ENCODE assay signal across 8 mouse cellular contexts in the genomic region with DNA sequence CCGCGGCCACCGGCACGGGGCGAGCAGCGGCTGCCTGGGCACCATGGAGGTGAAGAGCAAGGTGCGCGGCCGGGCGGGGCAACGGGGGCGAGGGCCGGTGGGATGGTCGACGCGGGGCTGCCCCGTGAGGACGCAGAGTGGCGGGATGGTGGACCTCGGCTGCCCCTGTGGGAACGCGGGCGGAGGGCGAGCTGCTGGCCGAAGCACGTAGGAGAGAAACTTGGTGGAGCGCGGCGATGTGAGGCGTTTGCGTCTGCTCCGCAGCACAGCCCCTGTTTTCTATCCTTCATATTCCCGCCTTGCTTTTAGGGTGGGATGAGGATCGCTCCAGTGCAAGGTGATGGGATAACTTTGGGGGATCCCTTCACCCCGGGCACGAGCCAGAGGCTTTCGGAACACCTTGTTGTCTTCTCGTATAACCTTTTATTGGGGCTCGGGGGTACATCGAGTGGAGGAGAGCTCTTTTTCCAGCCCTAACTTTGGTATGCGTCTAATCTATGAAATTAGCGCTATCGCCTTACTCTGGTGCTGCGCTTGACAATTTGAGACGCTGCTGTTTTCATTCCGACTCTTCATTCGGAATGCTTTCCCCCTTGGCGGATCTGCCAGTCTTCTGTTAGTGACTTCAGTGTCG. TPM values are rescaled to one million over a fixed set of nuclear protein-coding genes. Genes with fewer than 3 reads are reported as not detected.
A peak's percentile ranks its signal among the peaks of the same experiment; 100 is the strongest.
DNase-seq lines count a peak whose midpoint lies in the region; ATAC-seq and TF ChIP-seq lines count a peak whose summit lies in the region.

No protein-coding gene starts in this region.

- no peaks in the 10 kb centered on the region for H3K9me3 ChIP-seq in kidney, postnatal 0 days (replicated peaks; ENCODE audit: low read length)
- H3K9me3 ChIP-seq in hindbrain, embryonic 14.5 days (ENCODE audit: control insufficient read depth, low read length) = no peaks in the 10 kb centered on the region
- H3K9me3 ChIP-seq in midbrain, embryonic 16.5 days (replicated peaks; ENCODE audit: control insufficient read depth, low read length, poor library complexity, severe bottlenecking) = no peaks in the 10 kb centered on the region

- no peak for DNase-seq in kidney, postnatal 0 days (ENCODE audit: low spot score)
- no peak for DNase-seq in kidney, postnatal 36 days
- DNase-seq in CD8-positive naive resting alpha-beta T cell, adult 2 months (ENCODE audit: low read depth in 2 of 2, low spot score in 2 of 2) = peak; percentile 13 to 23
- DNase-seq in embryo, embryonic 10.5 days (ENCODE audit: low spot score) = peak; percentile 55
- DNase-seq in hindbrain, embryonic 14.5 days (ENCODE audit: low spot score) = peak; percentile 43
- DNase-seq in frontal cortex, postnatal 25 days (ENCODE audit: low spot score in 2 of 2) = no peak

- WGBS in kidney, postnatal 0 days = 1% methylated on average over 49 of the region's 49 CpGs
- WGBS in hindbrain, embryonic 14.5 days = 1% methylated on average over 47 of the region's 49 CpGs
- under 1% methylated on average over 45 of the region's 49 CpGs for WGBS in midbrain, embryonic 16.5 days

- H3K27ac ChIP-seq in kidney, postnatal 0 days = peak overlapping the region; percentile 90
- peak overlapping the region; percentile 92 for H3K27ac ChIP-seq in hindbrain, embryonic 14.5 days
- H3K27ac ChIP-seq in midbrain, embryonic 16.5 days (ENCODE audit: low read length) = peak overlapping the region; percentile 95

- no peaks in the 10 kb centered on the region for H3K36me3 ChIP-seq in kidney, postnatal 0 days (ENCODE audit: insufficient read depth, low read length)
- H3K36me3 ChIP-seq in hindbrain, embryonic 14.5 days (replicated peaks; ENCODE audit: control insufficient read depth, insufficient read depth) = no peaks in the 10 kb centered on the region
- H3K36me3 ChIP-seq in midbrain, embryonic 16.5 days (ENCODE audit: control insufficient read depth, insufficient read depth, low read length) = no peaks in the 10 kb centered on the region

- peak overlapping the region; percentile 84 for H3K4me2 ChIP-seq in kidney, postnatal 0 days (ENCODE audit: low read length)
- peak overlapping the region; percentile 88 for H3K4me2 ChIP-seq in hindbrain, embryonic 14.5 days (replicated peaks)
- peak overlapping the region; percentile 79 for H3K4me2 ChIP-seq in midbrain, embryonic 16.5 days (ENCODE audit: low read length)

- peak overlapping the region; percentile 88 for H3K9ac ChIP-seq in kidney, postnatal 0 days (ENCODE audit: low read depth, low read length)
- H3K9ac ChIP-seq in hindbrain, embryonic 14.5 days = peak overlapping the region; percentile 83
- H3K9ac ChIP-seq in midbrain, embryonic 16.5 days (ENCODE audit: low read depth, low read length) = peak overlapping the region; percentile 83

- ATAC-seq in kidney, postnatal 0 days (replicated peaks; ENCODE audit: low FRiP score, low read depth) = no peak; the same call in 1 of the 2 replicates
- no peak for ATAC-seq in hindbrain, embryonic 14.5 days (ENCODE audit: low FRiP score)
- no peak for ATAC-seq in midbrain, embryonic 16.5 days
- no peak for ATAC-seq in megakaryocyte-erythroid progenitor cell, adult 5-6 weeks (replicated peaks; ENCODE audit: low FRiP score, low TSS enrichment, poor library complexity, severe bottlenecking)

- no peak for TF ChIP-seq CTCF in kidney, postnatal 0 days (IDR thresholded peaks at IDR 0.05; ENCODE audit: low read depth)

- peak overlapping the region; percentile 73 for H3K4me3 ChIP-seq in kidney, postnatal 0 days (replicated peaks; ENCODE audit: low read depth, low read length)
- H3K4me3 ChIP-seq in hindbrain, embryonic 14.5 days (replicated peaks; ENCODE audit: low read length) = peak overlapping the region; percentile 89
- peak overlapping the region; percentile 60 for H3K4me3 ChIP-seq in midbrain, embryonic 16.5 days (ENCODE audit: low read depth, low read length)

- H3K27me3 ChIP-seq in kidney, postnatal 0 days (ENCODE audit: insufficient read depth, low read length) = 0 out of 2 replicates have a peak, but pooled peaks cover 3% of the 10 kb centered on the region
- no peaks in the 10 kb centered on the region for H3K27me3 ChIP-seq in hindbrain, embryonic 14.5 days (ENCODE audit: control insufficient read depth, insufficient read depth, low read length)
- no peaks in the 10 kb centered on the region for H3K27me3 ChIP-seq in midbrain, embryonic 16.5 days (ENCODE audit: control insufficient read depth, insufficient read depth, low read depth, low read length)

- peaks cover 28% of the 10 kb centered on the region for H3K4me1 ChIP-seq in kidney, postnatal 0 days (replicated peaks; ENCODE audit: insufficient read depth, low read length)
- peaks cover 14% of the 10 kb centered on the region for H3K4me1 ChIP-seq in hindbrain, embryonic 14.5 days (replicated peaks; ENCODE audit: control insufficient read depth, insufficient read depth, low read length)
- H3K4me1 ChIP-seq in midbrain, embryonic 16.5 days (ENCODE audit: control insufficient read depth, insufficient read depth, low read length) = peaks cover 14% of the 10 kb centered on the region

RNA-seq across cellular contexts. Expression of gene Pard6b, which starts 0.6 kb away (rescaled TPM):
- polyA plus RNA-seq in kidney, postnatal 0 days (2015; fragmentation: Nextera tagmentation; extraction: Ambion mirVana) = 28.6 and 29.6 TPM in 2 replicates
- polyA plus RNA-seq in hindbrain, embryonic 14.5 days (2014; fragmentation: Nextera tagmentation; extraction: Ambion mirVana) = 9.5 and 10.0 TPM in 2 replicates
- 6.8 and 7.3 TPM in 2 replicates for polyA plus RNA-seq in midbrain, embryonic 16.5 days (2015; fragmentation: Nextera tagmentation; extraction: Ambion mirVana)
- 0.48 and 1.1 TPM in 2 replicates for total RNA-seq in megakaryocyte-erythroid progenitor cell, adult 5-6 weeks (2014; fragmentation: Nextera tagmentation)
- total RNA-seq in megakaryocyte-erythroid progenitor cell, adult 5-6 weeks (2017) = 1.6 and 3.8 TPM in 2 replicates

Comparison
In these comparisons a context has a peak if more than half of its experiments do, and no peak if none do; other contexts are left out.
1. DNase-seq: peak in CD8-positive naive resting alpha-beta T cell, adult 2 months (2 of 2), embryo, embryonic 10.5 days (single experiment) and hindbrain, embryonic 14.5 days (single experiment); none in kidney, postnatal 0 days (single experiment), kidney, postnatal 36 days (0 of 2) and frontal cortex, postnatal 25 days (0 of 2).
2. Peak in every context shown above with its lines, with median percentiles within 50 percentile points of each other: H3K27ac ChIP-seq, H3K4me2 ChIP-seq, H3K4me3 ChIP-seq and H3K9ac ChIP-seq.